Mouse (Mus musculus) E14TG2a.4 (cell line): ENCODE results near the gene Nlrc5.
A peak's percentile ranks its signal among the peaks of the same experiment; 100 is the strongest.
"Not testable (repeated sequence)": the region's sequence is repeated elsewhere in the genome, so short reads cannot be mapped to it uniquely, and the experiment has no call there.

Source experiments
- H3K27me3 ChIP-seq: 2 replicates; pipeline ENCODE4 v1.6.1; 2014; ENCODE audit warnings: low read length, control low read depth; ENCODE audit not compliant: insufficient read depth
- H3K36me3 ChIP-seq: 2 replicates; pipeline ENCODE4 v1.6.1; 2014; ENCODE audit warnings: low read length, control low read depth; ENCODE audit not compliant: insufficient read depth
- H3K4me1 ChIP-seq: replicated peaks from 2 replicates; pipeline ENCODE4 v1.6.1; 2014; ENCODE audit warnings: low read depth, low read length, control low read depth
- H3K4me3 ChIP-seq: replicated peaks from 2 replicates; pipeline ENCODE4 v1.5.1; 2014; ENCODE audit warnings: mild to moderate bottlenecking, low read length
- H3K9me3 ChIP-seq: 2 replicates; pipeline ENCODE4 v1.6.1; 2014; ENCODE audit warnings: low read length, control low read depth
- CTCF ChIP-seq: conservative IDR thresholded peaks from 2 replicates; pipeline ENCODE4 v1.5.1; 2014; ENCODE audit warnings: low read length
- NANOG ChIP-seq: IDR thresholded peaks from 2 replicates; pipeline ENCODE4 v1.6.1; 2014; ENCODE audit warnings: borderline replicate concordance, low read length, mixed read lengths
- POU5F1 ChIP-seq: IDR thresholded peaks from 2 replicates; pipeline ENCODE4 v1.6.1; 2014; ENCODE audit warnings: low read length, borderline replicate concordance

Gene Nlrc5

DNA sequence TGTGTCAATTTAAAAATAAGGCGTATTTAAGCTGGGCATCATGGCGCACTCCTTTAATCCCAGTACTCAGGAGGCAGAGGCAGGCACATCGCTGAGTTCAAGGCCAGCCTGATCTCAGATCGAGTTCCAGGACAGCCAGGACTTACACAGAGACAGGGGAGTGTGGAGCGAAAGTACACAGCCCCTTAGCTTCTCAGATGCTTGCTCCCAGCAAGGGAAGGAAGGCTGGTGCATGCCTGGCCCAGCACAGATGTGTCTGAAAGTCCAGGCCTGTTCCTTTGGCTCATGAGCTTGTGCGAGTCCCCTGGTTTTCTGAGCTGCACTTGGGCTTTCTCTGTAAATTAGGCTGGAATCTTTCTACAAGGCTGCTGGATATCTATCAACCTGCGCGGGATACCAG lies 43.2 kb upstream of the Nlrc5 start:
- H3K4me1 ChIP-seq: peaks cover 17% of the 10 kb centered on the region
- TF ChIP-seq NANOG (no peak), CTCF (no peak), POU5F1 (no peak)
- H3K36me3 ChIP-seq: peaks cover 65% of the 10 kb centered on the region
- no peak overlapping the region for H3K4me3 ChIP-seq
- no peaks in the 10 kb centered on the region for H3K9me3 ChIP-seq
- no peaks in the 10 kb centered on the region for H3K27me3 ChIP-seq

DNA sequence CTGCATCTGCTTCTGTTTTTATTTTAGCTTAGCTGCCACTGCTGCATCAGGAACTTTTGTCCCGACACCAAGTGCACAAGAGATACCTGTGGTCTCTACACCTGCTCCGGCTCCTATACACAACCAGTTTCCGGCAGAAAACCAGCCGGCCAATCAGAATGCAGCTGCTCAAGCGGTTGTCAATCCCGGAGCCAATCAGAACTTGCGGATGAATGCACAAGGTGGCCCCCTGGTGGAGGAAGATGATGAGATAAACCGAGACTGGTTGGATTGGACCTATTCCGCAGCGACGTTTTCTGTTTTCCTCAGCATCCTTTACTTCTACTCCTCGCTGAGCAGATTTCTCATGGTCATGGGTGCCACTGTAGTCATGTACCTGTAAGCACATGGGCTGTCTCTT lies 42.0 kb upstream of the Nlrc5 start:
- Histone ChIP-seq H3K4me3 (no peak overlapping the region), H3K4me1 (peaks cover 11% of the 10 kb centered on the region), H3K27me3 (no peaks in the 10 kb centered on the region), H3K36me3 (peaks cover 70% of the 10 kb centered on the region), H3K9me3 (no peaks in the 10 kb centered on the region)
- TF ChIP-seq NANOG (no peak), CTCF (peak; percentile 51), POU5F1 (no peak)

DNA sequence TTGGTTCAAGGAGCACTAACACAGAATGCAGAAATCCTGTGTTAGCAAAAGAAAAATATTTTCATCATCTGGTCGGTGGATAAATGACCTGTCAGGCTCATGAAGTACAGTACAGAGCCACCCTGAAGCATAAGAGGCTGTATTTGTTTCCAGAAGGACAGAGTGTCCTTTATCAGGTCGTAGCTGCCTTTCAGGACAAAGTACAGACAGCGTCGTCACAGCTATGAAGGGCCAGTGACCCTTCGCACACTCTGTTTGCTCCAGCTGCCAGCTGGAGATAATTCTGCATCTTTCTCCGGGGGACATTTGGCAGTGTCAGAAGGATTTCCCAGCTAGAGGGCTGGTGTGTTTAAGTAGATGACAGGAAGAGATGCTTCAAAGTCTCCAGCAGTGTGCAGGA lies 41.5 kb upstream of the Nlrc5 start:
- Histone ChIP-seq H3K27me3 (no peaks in the 10 kb centered on the region), H3K4me1 (peaks cover 7% of the 10 kb centered on the region), H3K9me3 (no peaks in the 10 kb centered on the region), H3K36me3 (peaks cover 70% of the 10 kb centered on the region), H3K4me3 (no peak overlapping the region)
- TF ChIP-seq POU5F1: no peak
- no peak for TF ChIP-seq NANOG
- no peak for TF ChIP-seq CTCF

DNA sequence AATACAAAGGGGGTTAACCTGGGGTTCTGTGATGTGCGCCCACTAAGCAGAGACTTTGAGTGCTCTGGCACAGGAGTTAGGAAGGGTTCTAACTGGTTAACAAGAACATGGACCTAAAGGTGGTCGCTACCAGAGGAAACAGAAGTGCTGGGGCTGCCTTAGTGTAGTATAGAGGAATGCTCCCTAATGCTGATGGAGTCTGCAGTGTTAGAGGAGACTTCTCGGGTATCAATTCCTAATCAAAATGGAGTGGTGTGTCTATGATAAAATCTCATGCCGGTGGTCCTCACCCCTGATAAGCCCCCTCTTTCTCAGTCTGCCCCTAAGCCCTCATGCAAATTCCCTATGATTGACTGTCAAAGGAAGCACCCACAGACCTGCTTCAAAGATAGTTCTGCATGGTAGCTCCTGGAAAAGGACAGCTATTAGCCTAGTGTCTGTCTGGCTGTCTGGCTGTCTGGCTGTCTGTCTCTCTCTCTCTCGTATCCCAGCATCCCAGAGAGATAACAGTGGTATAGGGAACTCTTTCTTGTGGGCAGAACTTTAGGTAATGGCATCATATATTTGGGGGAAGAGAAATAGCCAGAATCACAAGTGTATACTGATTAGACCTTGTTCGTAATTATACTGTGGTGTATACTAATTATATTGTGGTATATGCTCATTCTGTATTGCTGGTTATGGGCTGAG lies 38.2 kb upstream of the Nlrc5 start:
- Histone ChIP-seq H3K9me3 (no peaks in the 10 kb centered on the region), H3K4me3 (no peak overlapping the region), H3K4me1 (no peaks in the 10 kb centered on the region), H3K27me3 (no peaks in the 10 kb centered on the region), H3K36me3 (peaks cover 51% of the 10 kb centered on the region)
- TF ChIP-seq POU5F1 (no peak), CTCF (no peak), NANOG (no peak)

DNA sequence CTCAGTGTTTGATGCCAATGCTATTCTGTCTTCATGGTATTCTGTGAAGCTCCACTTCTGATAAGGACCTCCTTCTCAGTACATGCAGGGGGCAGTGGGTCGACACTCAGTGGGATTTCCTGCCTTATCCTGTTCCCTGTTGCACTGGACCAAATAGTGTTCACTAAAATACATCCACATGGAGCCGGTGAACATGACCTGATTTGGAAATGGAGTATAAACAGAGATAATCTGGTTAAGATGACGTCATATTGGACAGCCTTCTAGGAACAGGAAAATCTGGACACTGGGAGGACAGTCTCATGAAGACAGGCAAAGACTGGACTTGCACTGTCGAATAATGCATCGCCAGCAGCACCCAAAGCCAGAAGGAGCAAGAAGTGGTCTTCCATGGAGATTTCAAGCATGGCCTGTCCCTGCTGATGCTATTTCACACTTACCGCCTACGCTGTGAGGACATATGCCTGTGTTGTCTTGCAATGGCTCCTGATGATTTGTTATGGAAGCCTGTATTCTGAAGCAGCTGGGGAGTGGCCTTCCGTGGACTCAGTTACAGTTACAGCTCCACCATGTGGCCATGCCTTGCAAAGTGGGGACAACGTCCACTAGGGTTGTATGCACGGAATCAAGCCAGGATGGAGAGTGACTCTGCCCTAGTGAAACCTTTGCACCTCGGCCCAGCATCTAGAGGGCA lies 37.0 kb upstream of the Nlrc5 start:
- Histone ChIP-seq H3K36me3 (peaks cover 40% of the 10 kb centered on the region), H3K9me3 (no peaks in the 10 kb centered on the region), H3K27me3 (no peaks in the 10 kb centered on the region), H3K4me3 (no peak overlapping the region), H3K4me1 (no peaks in the 10 kb centered on the region)
- TF ChIP-seq CTCF (no peak), NANOG (no peak), POU5F1 (no peak)

DNA sequence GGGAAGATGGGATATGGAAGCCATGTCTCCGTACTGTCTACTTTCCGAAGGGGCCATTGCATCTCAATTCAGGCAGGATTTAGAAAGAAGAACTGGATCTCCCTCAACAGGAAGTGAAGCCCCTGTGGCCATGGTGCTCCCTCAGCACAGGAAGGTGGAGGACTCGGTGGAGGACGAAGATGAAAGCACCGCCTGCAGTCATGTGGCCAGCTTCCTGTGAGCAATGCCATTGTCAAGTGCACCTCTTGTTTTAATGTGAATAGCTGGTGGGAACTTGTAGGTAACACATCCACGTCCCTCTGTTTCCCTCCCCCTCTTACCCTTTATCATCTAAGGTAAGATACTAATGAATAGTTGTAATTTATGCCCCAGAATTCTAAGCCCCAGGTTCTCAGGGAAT lies 35.6 kb upstream of the Nlrc5 start:
- TF ChIP-seq CTCF (no peak), POU5F1 (no peak), NANOG (no peak)

DNA sequence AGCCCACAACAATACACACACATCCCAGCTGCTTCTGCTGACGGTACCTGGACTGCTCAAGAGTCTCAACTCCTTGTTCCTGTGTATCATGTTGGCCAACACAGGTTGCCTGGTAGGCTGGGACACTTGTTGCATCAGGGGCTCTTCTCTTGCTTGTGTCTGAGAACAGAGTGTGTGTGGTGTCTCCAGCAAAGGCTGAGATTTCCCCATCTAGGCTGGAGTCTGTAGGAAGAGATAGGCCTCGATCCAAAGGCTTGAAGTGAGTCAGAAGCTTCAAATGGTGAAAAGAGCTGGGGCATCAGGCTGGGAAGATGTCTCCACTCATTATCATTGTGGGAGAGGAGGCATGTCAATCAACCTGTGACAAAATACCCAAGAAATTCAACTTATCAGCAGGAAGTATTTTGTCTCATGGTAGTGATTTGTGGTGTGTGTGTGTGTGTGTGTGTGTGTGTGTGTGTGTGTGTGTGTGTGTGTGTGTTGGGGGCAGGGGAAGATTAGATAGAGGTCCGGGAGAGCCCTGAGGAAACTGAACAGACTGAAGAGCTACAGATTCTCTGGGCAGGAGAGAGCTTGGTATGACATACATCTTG lies 34.7 kb upstream of the Nlrc5 start:
- no peaks in the 10 kb centered on the region for H3K27me3 ChIP-seq
- no peak for TF ChIP-seq POU5F1
- H3K36me3 ChIP-seq: peaks cover 19% of the 10 kb centered on the region
- no peaks in the 10 kb centered on the region for H3K4me1 ChIP-seq
- no peak overlapping the region for H3K4me3 ChIP-seq
- no peaks in the 10 kb centered on the region for H3K9me3 ChIP-seq

More for the DNA sequence above, 35.6 kb upstream of the Nlrc5 start:
- Histone ChIP-seq H3K27me3 (no peaks in the 10 kb centered on the region), H3K9me3 (no peaks in the 10 kb centered on the region), H3K4me3 (no peak overlapping the region), H3K36me3 (peaks cover 27% of the 10 kb centered on the region), H3K4me1 (no peaks in the 10 kb centered on the region)

DNA sequence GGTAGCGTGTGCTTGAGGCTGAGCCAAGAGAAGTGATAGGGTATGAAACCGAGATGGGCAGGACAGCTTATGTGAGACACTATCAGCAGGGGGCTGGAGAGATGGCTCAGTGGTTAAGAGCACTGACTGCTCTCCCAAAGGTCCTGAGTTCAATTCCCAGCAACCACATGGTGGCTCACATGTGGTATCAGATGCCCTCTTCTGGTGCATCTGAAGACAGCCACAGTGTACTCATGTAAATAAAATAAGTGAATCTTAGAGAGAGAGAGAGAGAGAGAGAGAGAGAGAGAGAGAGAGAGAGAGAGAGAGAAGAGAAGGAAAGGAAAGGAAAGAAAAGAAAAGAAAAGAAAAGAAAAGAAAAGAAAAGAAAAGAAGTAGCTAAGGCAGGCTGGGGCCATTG lies 34.2 kb upstream of the Nlrc5 start:
- H3K9me3 ChIP-seq, H3K4me1 ChIP-seq, H3K4me3 ChIP-seq, H3K27me3 ChIP-seq: not testable (repeated sequence)
- H3K36me3 ChIP-seq: peaks cover 14% of the 10 kb centered on the region

DNA sequence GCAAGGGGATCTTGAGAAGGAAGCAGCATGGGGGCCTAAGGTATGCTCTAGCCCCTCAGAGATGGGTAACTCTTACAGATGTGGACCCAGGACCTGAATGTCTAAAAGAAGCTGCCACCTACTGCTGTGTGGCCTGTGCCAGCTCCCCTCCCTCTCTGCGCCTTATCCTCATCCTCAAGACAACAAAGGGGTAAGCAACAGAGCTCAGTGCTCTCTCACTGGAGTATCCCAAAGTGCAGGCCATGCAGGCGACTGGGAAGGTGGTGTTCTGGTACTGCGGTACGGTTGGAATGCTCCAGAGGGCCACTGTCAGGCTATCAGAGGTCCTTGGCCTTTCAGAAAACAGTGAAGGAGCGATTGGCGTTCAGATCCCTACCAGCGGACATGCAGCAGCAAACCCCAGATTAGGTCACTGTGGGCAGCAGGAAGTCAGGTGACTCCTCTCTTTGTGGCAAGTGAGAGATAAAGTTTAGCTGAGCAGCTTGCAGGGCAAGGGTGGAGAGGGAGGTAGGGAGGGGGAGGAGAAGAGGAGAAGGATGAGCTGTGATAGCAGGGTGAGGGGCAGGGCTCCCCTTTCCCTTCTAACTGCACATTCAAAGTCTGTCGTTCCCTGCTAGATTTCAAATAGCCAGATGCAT lies 25.6 kb upstream of the Nlrc5 start:
- TF ChIP-seq CTCF (no peak), POU5F1 (no peak), NANOG (no peak)
- Histone ChIP-seq H3K4me1 (no peaks in the 10 kb centered on the region), H3K27me3 (no peaks in the 10 kb centered on the region), H3K4me3 (no peak overlapping the region), H3K36me3 (no peaks in the 10 kb centered on the region), H3K9me3 (peaks cover 10% of the 10 kb centered on the region; the same call in 1 of the 2 replicates)
